Mouse (Mus musculus) embryonic facial prominence, embryonic 14.5 days (tissue): ENCODE measurements at regions not wholly inside any gene's neighbourhood (a gene's known extent, or its start where the extent isn't known, plus 50 kb on each side); places are given as distances from the start of the nearest gene placed in this dataset.

ENCODE experiments used
- ATAC-seq: fragments of 200-750 bp; cut with Nextera tagmentation; 2 replicates; pipeline ENCODE4 v1.8.0; 2017; ENCODE audit warnings: low read depth, moderate number of reproducible peaks, moderate TSS enrichment
- DNase-seq: peaks from one replicate; pipeline ENCODE4 v3.0.0-alpha.2; 2015; ENCODE audit warnings: low spot score
- H3K27ac ChIP-seq: fragments of 300-500 bp; sonication (generic); replicated peaks from 2 replicates; pipeline ENCODE4 v1.5.1; 2014; ENCODE audit warnings: low read depth, mild to moderate bottlenecking, low read length, moderate library complexity
- H3K27me3 ChIP-seq: fragments of 300-500 bp; sonication (generic); replicated peaks from 2 replicates; pipeline ENCODE4 v1.6.1; 2014; ENCODE audit warnings: low read length; ENCODE audit not compliant: control insufficient read depth, insufficient read depth
- H3K36me3 ChIP-seq: fragments of 300-500 bp; sonication (generic); 2 replicates; pipeline ENCODE4 v1.6.1; 2014; ENCODE audit warnings: low read length, mixed read lengths; ENCODE audit not compliant: control insufficient read depth, insufficient read depth
- H3K4me1 ChIP-seq: fragments of 300-500 bp; sonication (generic); 2 replicates; pipeline ENCODE4 v1.6.1; 2014; ENCODE audit warnings: antibody characterized with exemption, low read length; ENCODE audit not compliant: control insufficient read depth, insufficient read depth
- H3K4me2 ChIP-seq: fragments of 300-500 bp; sonication (generic); 2 replicates; pipeline ENCODE4 v1.6.1; 2014; ENCODE audit warnings: low read depth, mild to moderate bottlenecking, low read length, moderate library complexity, mixed read lengths
- H3K4me3 ChIP-seq: fragments of 300-500 bp; sonication (generic); 2 replicates; pipeline ENCODE4 v1.5.1; 2014; ENCODE audit warnings: low read depth, mild to moderate bottlenecking, low read length
- H3K9ac ChIP-seq: fragments of 300-500 bp; sonication (generic); 2 replicates; pipeline ENCODE4 v1.6.1; 2014; ENCODE audit warnings: low read depth, mild to moderate bottlenecking, low read length, moderate library complexity, mixed read lengths
- H3K9me3 ChIP-seq: fragments of 300-500 bp; sonication (generic); 2 replicates; pipeline ENCODE4 v1.6.1; 2016; ENCODE audit warnings: low read length; ENCODE audit not compliant: control insufficient read depth
- WGBS: fragments of 180-500 bp; shearing (Covaris S2); extraction: QIAGEN DNeasy Blood & Tissue Kit; methylation state at CpG from one replicate; pipeline ENCODE4 v1.1.7; 2014; 5-methylcytosine and 5-hydroxymethylcytosine counted together

GRCm38 (mm10) chr2:172642616-172643015 lies 93.2 kb downstream of the Tfap2c start:
- no peak overlapping the region for H3K4me2 ChIP-seq
- ATAC-seq, result no peak
- H3K9ac ChIP-seq, result no peak overlapping the region
- no peaks in the 10 kb centered on the region for H3K27me3 ChIP-seq
- H3K4me3 ChIP-seq, result no peak overlapping the region
- WGBS, result 74% methylated on average over 11 of the region's 11 CpGs
- DNase-seq, result no peak
- H3K36me3 ChIP-seq, result no peaks in the 10 kb centered on the region
- peaks cover 4% of the 10 kb centered on the region; the same call in 1 of the 2 replicates for H3K9me3 ChIP-seq
- no peaks in the 10 kb centered on the region for H3K4me1 ChIP-seq
- no peak overlapping the region for H3K27ac ChIP-seq

GRCm38 (mm10) chr2:172643860-172644259 lies 94.5 kb downstream of the Tfap2c start:
- Histone ChIP-seq H3K4me1 (no peaks in the 10 kb centered on the region), H3K4me3 (no peak overlapping the region), H3K27ac (peak overlapping the region; percentile 50), H3K36me3 (no peaks in the 10 kb centered on the region), H3K9ac (0 out of 2 replicates have a peak overlapping the region, but pooled peaks have one; percentile 38), H3K4me2 (peak overlapping the region; percentile 26; the same call in 1 of the 2 replicates), H3K9me3 (peaks cover 4% of the 10 kb centered on the region; the same call in 1 of the 2 replicates), H3K27me3 (no peaks in the 10 kb centered on the region)
- DNase-seq (peak; percentile 69), ATAC-seq (peak; percentile 78)
- WGBS, result 23% methylated on average over 12 of the region's 12 CpGs

GRCm38 (mm10) chr2:172644451-172644850 lies 95.1 kb downstream of the Tfap2c start:
- Histone ChIP-seq H3K4me2 (peak overlapping the region; percentile 26; the same call in 1 of the 2 replicates), H3K9ac (peak overlapping the region; percentile 38; the same call in 1 of the 2 replicates)
- ATAC-seq, result no peak

GRCm38 (mm10) chr2:172648072-172648471 lies 98.7 kb downstream of the Tfap2c start:
- no peak for DNase-seq
- 58% methylated on average over 11 of the region's 11 CpGs for WGBS

More at GRCm38 (mm10) chr2:172644451-172644850, 95.1 kb downstream of the Tfap2c start:
- no peak overlapping the region for H3K4me3 ChIP-seq
- no peaks in the 10 kb centered on the region for H3K27me3 ChIP-seq
- DNase-seq, result no peak
- H3K9me3 ChIP-seq, result peaks cover 4% of the 10 kb centered on the region; the same call in 1 of the 2 replicates
- peak overlapping the region; percentile 50; the same call in 1 of the 2 replicates for H3K27ac ChIP-seq
- 40% methylated on average over 5 of the region's 6 CpGs for WGBS
- no peaks in the 10 kb centered on the region for H3K4me1 ChIP-seq
- no peaks in the 10 kb centered on the region for H3K36me3 ChIP-seq

GRCm38 (mm10) chr2:172660479-172660878 lies 111.1 kb downstream of the Tfap2c start:
- DNase-seq, result no peak
- no peak overlapping the region for H3K9ac ChIP-seq
- H3K4me2 ChIP-seq, result no peak overlapping the region
- H3K36me3 ChIP-seq, result no peaks in the 10 kb centered on the region
- no peak overlapping the region for H3K4me3 ChIP-seq
- H3K27ac ChIP-seq, result peak overlapping the region; percentile 70
- 0 out of 2 replicates have a peak, but pooled peaks cover 4% of the 10 kb centered on the region for H3K27me3 ChIP-seq
- H3K9me3 ChIP-seq, result no peaks in the 10 kb centered on the region
- H3K4me1 ChIP-seq, result peaks cover 21% of the 10 kb centered on the region; the same call in 1 of the 2 replicates
- no peak for ATAC-seq
- 49% methylated on average over 10 of the region's 10 CpGs for WGBS

More at GRCm38 (mm10) chr2:172648072-172648471, 98.7 kb downstream of the Tfap2c start:
- Histone ChIP-seq H3K4me1 (no peaks in the 10 kb centered on the region), H3K36me3 (no peaks in the 10 kb centered on the region), H3K9ac (no peak overlapping the region), H3K4me2 (no peak overlapping the region), H3K4me3 (no peak overlapping the region), H3K27me3 (no peaks in the 10 kb centered on the region), H3K27ac (no peak overlapping the region), H3K9me3 (no peaks in the 10 kb centered on the region)
- ATAC-seq, result no peak

- peaks cover 21% of the 10 kb centered on the region; the same call in 1 of the 2 replicates for H3K4me1 ChIP-seq
- peak; percentile 81 for DNase-seq
- 0 out of 2 replicates have a peak, but pooled peaks have one; percentile 59 for ATAC-seq
- H3K9ac ChIP-seq, result no peak overlapping the region
- 0 out of 2 replicates have a peak, but pooled peaks cover 4% of the 10 kb centered on the region for H3K27me3 ChIP-seq
- no peak overlapping the region for H3K4me3 ChIP-seq
- no peaks in the 10 kb centered on the region for H3K9me3 ChIP-seq
- peak overlapping the region; percentile 70 for H3K27ac ChIP-seq
- peak overlapping the region; percentile 30; the same call in 1 of the 2 replicates for H3K4me2 ChIP-seq
- WGBS, result 8% methylated on average over 7 of the region's 7 CpGs
- H3K36me3 ChIP-seq, result no peaks in the 10 kb centered on the region
Measured at GRCm38 (mm10) chr2:172660916-172661315, 111.5 kb downstream of the Tfap2c start.

GRCm38 (mm10) chr2:172661418-172661980 lies 112.1 kb downstream of the Tfap2c start:
- Histone ChIP-seq H3K4me2 (peak overlapping the region; percentile 30), H3K9me3 (no peaks in the 10 kb centered on the region), H3K27me3 (0 out of 2 replicates have a peak, but pooled peaks cover 4% of the 10 kb centered on the region), H3K36me3 (no peaks in the 10 kb centered on the region), H3K9ac (no peak overlapping the region), H3K27ac (peak overlapping the region; percentile 50; the same call in 1 of the 2 replicates), H3K4me3 (no peak overlapping the region), H3K4me1 (peaks cover 21% of the 10 kb centered on the region; the same call in 1 of the 2 replicates)
- peak; percentile 56 for DNase-seq
- ATAC-seq, result no peak
- 11% methylated on average over 15 of the region's 15 CpGs for WGBS

GRCm38 (mm10) chr2:172662165-172662564 lies 112.8 kb downstream of the Tfap2c start:
- 65% methylated on average over 11 of the region's 11 CpGs for WGBS
- ATAC-seq (no peak), DNase-seq (no peak)
- Histone ChIP-seq H3K9me3 (no peaks in the 10 kb centered on the region), H3K27ac (no peak overlapping the region), H3K4me2 (no peak overlapping the region), H3K36me3 (no peaks in the 10 kb centered on the region), H3K4me1 (peaks cover 21% of the 10 kb centered on the region; the same call in 1 of the 2 replicates), H3K4me3 (no peak overlapping the region), H3K27me3 (0 out of 2 replicates have a peak, but pooled peaks cover 4% of the 10 kb centered on the region), H3K9ac (no peak overlapping the region)
